Mouse (Mus musculus) olfactory bulb, adult 2 months (tissue): Measurements from ENCODE around the gene Taf3.

Experiments
- CTCF ChIP-seq: fragments of 200-500 bp; IDR thresholded peaks from 2 replicates; pipeline ENCODE4 v1.5.1; 2012; ENCODE audit warnings: low read depth, mild to moderate bottlenecking, low read length, moderate library complexity; ENCODE audit not compliant: insufficient read depth
- POLR2A ChIP-seq: fragments of 200-500 bp; IDR thresholded peaks from 2 replicates; pipeline ENCODE4 v1.6.1; 2012; ENCODE audit warnings: mild to moderate bottlenecking, low read depth, low read length, moderate library complexity; ENCODE audit not compliant: insufficient read depth

- TF ChIP-seq CTCF (no peak), POLR2A (no peak)
These were observed 39.8 kb downstream of the Taf3 start for GRCm38 (mm10) chr2:10008593-10008992.
